Mouse (Mus musculus) heart, embryonic 14.5 days (tissue): ENCODE data around the gene Gigyf1. TPM values are rescaled to one million over a fixed set of nuclear protein-coding genes. Genes with fewer than 3 reads are reported as not detected.

Experiments used
- ATAC-seq: fragments of 200-750 bp; cut with Nextera tagmentation; 2 replicates; pipeline ENCODE4 v1.8.0; 2017; ENCODE audit warnings: low read depth, moderate TSS enrichment; ENCODE audit not compliant: insufficient number of reproducible peaks, insufficient read depth, low FRiP score
- H3K27ac ChIP-seq, 2 experiments: fragments of 200-500 bp in 1 of 2; fragments of 300-500 bp in 1 of 2; sonication (generic) in 1 of 2; replicated peaks in 1 of 2; 2 replicates each; pipeline ENCODE4 v1.5.1; 2012 to 2014; ENCODE audit warnings: low read depth in 2 of 2, low read length in 2 of 2, control low read depth in 1 of 2, mild to moderate bottlenecking in 1 of 2, mixed read lengths in 1 of 2; ENCODE audit not compliant: control insufficient read depth in 1 of 2, insufficient read depth in 1 of 2
- H3K27me3 ChIP-seq: fragments of 300-500 bp; sonication (generic); 2 replicates; pipeline ENCODE4 v1.6.1; 2014; ENCODE audit warnings: mild to moderate bottlenecking, low read length, control low read depth; ENCODE audit not compliant: control insufficient read depth, insufficient read depth
- H3K36me3 ChIP-seq: fragments of 300-500 bp; sonication (generic); 2 replicates; pipeline ENCODE4 v1.6.1; 2014; ENCODE audit warnings: mild to moderate bottlenecking, control low read depth, low read length, mixed read lengths; ENCODE audit not compliant: control insufficient read depth, insufficient read depth
- H3K4me1 ChIP-seq, 2 experiments: fragments of 200-500 bp in 1 of 2; fragments of 300-500 bp in 1 of 2; sonication (generic) in 1 of 2; 2 replicates each; pipeline ENCODE4 v1.6.1; 2012 to 2014; ENCODE audit warnings: low read length in 2 of 2, control low read depth in 1 of 2, mixed read lengths in 1 of 2; ENCODE audit not compliant: control insufficient read depth in 2 of 2, insufficient read depth in 2 of 2
- H3K4me2 ChIP-seq: fragments of 300-500 bp; sonication (generic); 2 replicates; pipeline ENCODE4 v1.6.1; 2014; ENCODE audit warnings: mild to moderate bottlenecking, low read length
- H3K4me3 ChIP-seq, 2 experiments: fragments of 200-500 bp in 1 of 2; fragments of 300-500 bp in 1 of 2; sonication (generic) in 1 of 2; 2 replicates each; pipeline ENCODE4 v1.5.1; 2012 to 2014; ENCODE audit warnings: low read length in 2 of 2, mild to moderate bottlenecking in 2 of 2, control low read depth in 1 of 2, low read depth in 1 of 2, moderate library complexity in 1 of 2; ENCODE audit not compliant: control insufficient read depth in 1 of 2, insufficient read depth in 1 of 2
- H3K9ac ChIP-seq: fragments of 300-500 bp; sonication (generic); 2 replicates; pipeline ENCODE4 v1.6.1; 2014; ENCODE audit warnings: mild to moderate bottlenecking, low read length
- H3K9me3 ChIP-seq: fragments of 300-500 bp; sonication (generic); 2 replicates; pipeline ENCODE4 v1.6.1; 2016; ENCODE audit warnings: low read length, control low read depth; ENCODE audit not compliant: control insufficient read depth
- WGBS: fragments of 180-500 bp; shearing (Covaris S2); extraction: QIAGEN DNeasy Blood & Tissue Kit; methylation state at CpG from one replicate; pipeline ENCODE4 v1.1.7; 2014; 5-methylcytosine and 5-hydroxymethylcytosine counted together
- polyA plus RNA-seq: library from polyadenylated mRNA; unstranded; fragments of >200 nt; fragmentation: Nextera tagmentation; extraction: Ambion mirVana; gene quantifications from 2 replicates; pipeline ENCODE4 v1.2.1, GENCODE M21; 2014

The Gigyf1 gene
- polyA plus RNA-seq, 1 experiment from 2014 or later, result 9.6 TPM

GRCm38 (mm10) chr5:137514811-137515210, 3.5 kb upstream of the Gigyf1 start:
- Histone ChIP-seq H3K9ac (no peak overlapping the region), H3K36me3 (peaks cover 38% of the 10 kb centered on the region), H3K27me3 (no peaks in the 10 kb centered on the region), H3K9me3 (no peaks in the 10 kb centered on the region), H3K27ac (no peak overlapping the region), H3K4me1 (peaks cover 5 to 38% of the 10 kb centered on the region in 2 experiments), H3K4me3 (no peak overlapping the region), H3K4me2 (no peak overlapping the region)
- WGBS, result 81% methylated on average over 3 of the region's 3 CpGs
- ATAC-seq, result no peak

DNA sequence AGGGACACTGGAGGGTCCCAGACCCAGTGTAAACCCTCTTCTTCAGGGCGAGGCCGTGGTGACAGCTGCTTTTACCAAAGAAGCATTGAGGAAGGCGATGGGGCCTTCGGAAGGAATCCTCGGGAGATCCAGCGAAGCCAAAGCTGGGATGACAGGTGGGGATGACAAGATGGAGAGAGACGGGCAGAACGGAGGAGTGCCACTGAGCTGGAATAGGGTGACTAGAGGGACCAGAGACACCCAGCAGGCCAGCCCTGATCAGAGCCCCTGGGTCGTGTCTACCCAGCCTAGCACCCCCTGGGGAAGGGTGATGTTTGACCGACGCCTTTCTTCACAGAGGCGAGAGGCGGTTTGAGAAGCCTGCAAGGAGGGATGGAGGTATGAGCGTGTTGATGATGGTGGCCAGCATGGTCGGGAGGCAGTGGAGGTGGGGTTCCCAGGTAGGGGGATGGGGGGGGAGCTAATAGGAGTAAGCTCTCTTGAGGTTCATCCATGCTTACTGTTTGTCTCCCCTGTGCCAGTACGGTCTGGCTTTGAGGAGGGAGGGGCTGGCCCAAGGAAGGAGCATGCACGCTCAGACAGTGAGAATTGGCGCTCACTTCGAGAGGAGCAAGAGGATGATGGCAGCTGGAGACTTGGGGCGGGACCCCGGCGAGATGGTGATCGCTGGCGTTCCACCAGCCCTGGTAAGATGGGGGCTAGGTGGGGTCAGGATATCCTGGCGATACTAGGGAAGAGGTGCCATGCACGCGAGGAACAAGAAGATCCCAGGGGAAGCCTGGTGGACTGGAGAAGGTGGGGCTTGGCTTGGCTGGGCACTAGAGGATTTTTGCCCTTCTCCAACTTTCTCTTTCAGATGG, 1.6 kb downstream of the Gigyf1 start:
- no peak for ATAC-seq
- H3K27ac ChIP-seq, result no peak overlapping the region
- no peaks in the 10 kb centered on the region for H3K27me3 ChIP-seq
- peaks cover 79% of the 10 kb centered on the region for H3K36me3 ChIP-seq
- 89% methylated on average over 27 of the region's 27 CpGs for WGBS
- no peak overlapping the region for H3K4me2 ChIP-seq
- no peak overlapping the region for H3K4me3 ChIP-seq
- no peaks in the 10 kb centered on the region for H3K4me1 ChIP-seq
- H3K9me3 ChIP-seq, result no peaks in the 10 kb centered on the region
- H3K9ac ChIP-seq, result no peak overlapping the region

- no peak for ATAC-seq
- no peak overlapping the region for H3K27ac ChIP-seq
- no peak overlapping the region for H3K9ac ChIP-seq
- WGBS, result 76% methylated on average over 9 of the region's 9 CpGs
- no peak overlapping the region for H3K4me2 ChIP-seq
- peaks cover 99% of the 10 kb centered on the region for H3K36me3 ChIP-seq
- H3K4me1 ChIP-seq, result peaks cover 3 to 6% of the 10 kb centered on the region in 2 experiments
- H3K4me3 ChIP-seq, result no peak overlapping the region
- no peaks in the 10 kb centered on the region for H3K27me3 ChIP-seq
- no peaks in the 10 kb centered on the region for H3K9me3 ChIP-seq
Observed at GRCm38 (mm10) chr5:137521861-137522260, 3.5 kb downstream of the Gigyf1 start.

DNA sequence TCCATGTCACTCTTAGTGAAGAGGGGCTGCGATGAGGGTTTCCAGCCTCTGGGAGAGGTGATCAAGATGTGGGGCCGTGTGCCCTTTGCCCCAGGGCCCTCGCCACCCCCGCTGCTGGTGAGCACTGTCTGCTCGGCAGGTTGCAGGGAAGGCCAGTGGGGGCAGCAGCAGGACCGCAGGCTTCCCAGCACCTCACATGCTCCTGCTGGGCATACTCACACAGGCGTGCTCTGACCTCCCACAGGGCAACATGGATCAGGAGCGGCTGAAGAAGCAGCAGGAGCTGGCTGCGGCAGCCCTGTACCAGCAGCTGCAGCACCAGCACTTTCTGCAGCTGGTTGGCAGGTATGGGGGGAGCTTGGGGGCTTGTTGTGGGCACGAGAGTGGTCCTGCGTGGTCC, 4.4 kb downstream of the Gigyf1 start:
- H3K27me3 ChIP-seq, result no peaks in the 10 kb centered on the region
- no peak overlapping the region for H3K4me3 ChIP-seq
- no peak for ATAC-seq
- WGBS, result 72% methylated on average over 11 of the region's 11 CpGs
- no peak overlapping the region for H3K27ac ChIP-seq
- H3K4me2 ChIP-seq, result no peak overlapping the region
- peaks cover 3 to 6% of the 10 kb centered on the region in 2 experiments for H3K4me1 ChIP-seq
- no peaks in the 10 kb centered on the region for H3K9me3 ChIP-seq
- H3K9ac ChIP-seq, result no peak overlapping the region
- peaks cover 100% of the 10 kb centered on the region for H3K36me3 ChIP-seq

DNA sequence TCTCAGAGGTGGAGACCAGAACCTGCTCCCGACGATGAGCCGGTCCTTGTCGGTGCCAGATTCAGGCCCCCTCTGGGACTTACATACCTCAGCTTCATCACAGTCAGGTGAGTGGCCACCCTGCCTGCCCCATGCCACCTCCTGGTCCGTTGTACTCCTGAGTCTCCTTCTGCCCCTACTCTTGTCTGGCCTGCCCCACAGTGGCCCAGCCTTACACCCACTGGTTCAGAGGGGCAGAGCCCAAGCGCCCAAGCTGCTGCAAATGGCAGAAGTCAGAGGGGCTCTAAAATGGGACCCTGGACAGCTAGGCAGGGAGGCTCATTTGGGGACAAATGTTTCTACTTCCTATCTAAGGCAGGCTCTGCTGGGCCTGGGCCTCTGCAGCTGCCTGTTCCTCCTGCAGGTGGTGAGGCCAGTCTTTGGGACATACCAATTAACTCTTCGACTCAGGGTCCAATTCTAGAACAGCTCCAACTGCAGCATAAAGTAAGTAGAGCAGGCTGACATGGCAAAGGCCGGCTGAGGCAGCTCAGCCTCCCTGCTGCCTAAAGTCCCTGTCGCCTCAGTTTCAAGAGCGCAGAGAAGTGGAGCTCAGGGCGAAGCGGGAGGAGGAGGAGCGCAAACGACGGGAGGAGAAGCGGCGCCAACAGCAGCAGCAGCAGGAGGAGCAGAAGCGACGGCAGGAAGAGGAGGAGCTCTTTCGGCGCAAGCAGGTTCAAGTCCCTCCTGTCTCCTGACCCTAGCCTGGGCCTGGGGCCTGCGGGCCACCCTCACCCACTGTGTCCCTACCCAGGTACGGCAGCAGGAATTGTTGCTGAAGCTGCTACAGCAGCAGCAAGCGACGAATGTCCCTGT, 5.3 kb downstream of the Gigyf1 start:
- peaks cover 100% of the 10 kb centered on the region for H3K36me3 ChIP-seq
- no peak for ATAC-seq
- no peak overlapping the region for H3K27ac ChIP-seq
- no peak overlapping the region for H3K4me2 ChIP-seq
- 82% methylated on average over 25 of the region's 25 CpGs for WGBS
- H3K4me3 ChIP-seq, result no peak overlapping the region
- no peak overlapping the region for H3K9ac ChIP-seq
- peaks cover 3 to 6% of the 10 kb centered on the region in 2 experiments for H3K4me1 ChIP-seq
- no peaks in the 10 kb centered on the region for H3K9me3 ChIP-seq
- no peaks in the 10 kb centered on the region for H3K27me3 ChIP-seq

DNA sequence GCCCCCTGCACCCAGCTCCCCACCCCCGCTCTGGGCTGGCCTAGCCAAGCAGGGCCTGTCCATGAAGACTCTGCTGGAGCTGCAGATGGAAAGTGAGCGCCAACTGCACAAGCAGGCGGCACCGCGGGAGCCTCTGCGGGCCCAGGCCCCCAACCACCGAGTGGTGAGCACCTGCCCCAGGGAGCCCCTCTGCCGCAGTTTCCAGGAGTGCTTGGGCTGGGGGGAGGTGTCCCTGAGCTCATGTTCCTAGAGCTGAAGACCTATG, 5.8 kb downstream of the Gigyf1 start:
- no peak for ATAC-seq
- H3K27me3 ChIP-seq, result no peaks in the 10 kb centered on the region
- H3K27ac ChIP-seq, result no peak overlapping the region
- H3K9ac ChIP-seq, result no peak overlapping the region
- H3K4me1 ChIP-seq, result peaks cover 3 to 6% of the 10 kb centered on the region in 2 experiments
- 88% methylated on average over 8 of the region's 8 CpGs for WGBS
- peaks cover 100% of the 10 kb centered on the region for H3K36me3 ChIP-seq
- H3K4me3 ChIP-seq, result no peak overlapping the region
- H3K9me3 ChIP-seq, result no peaks in the 10 kb centered on the region
- H3K4me2 ChIP-seq, result no peak overlapping the region

- no peak for ATAC-seq
- H3K4me1 ChIP-seq, result peaks cover 3 to 6% of the 10 kb centered on the region in 2 experiments
- no peak overlapping the region for H3K27ac ChIP-seq
- H3K9ac ChIP-seq, result no peak overlapping the region
- no peak overlapping the region for H3K4me2 ChIP-seq
- H3K4me3 ChIP-seq, result no peak overlapping the region
- no peaks in the 10 kb centered on the region for H3K27me3 ChIP-seq
- H3K9me3 ChIP-seq, result no peaks in the 10 kb centered on the region
- WGBS, result 79% methylated on average over 12 of the region's 13 CpGs
- H3K36me3 ChIP-seq, result peaks cover 100% of the 10 kb centered on the region
Observed at GRCm38 (mm10) chr5:137524671-137525070, 6.3 kb downstream of the Gigyf1 start.
